Mouse (Mus musculus): ENCODE results near the gene Syt2. TPM values are rescaled to one million over a fixed set of nuclear protein-coding genes. Genes with fewer than 3 reads are reported as not detected.

Syt2 gene
- polyA plus RNA-seq, 1 experiment, result 0.14 TPM

DNA sequence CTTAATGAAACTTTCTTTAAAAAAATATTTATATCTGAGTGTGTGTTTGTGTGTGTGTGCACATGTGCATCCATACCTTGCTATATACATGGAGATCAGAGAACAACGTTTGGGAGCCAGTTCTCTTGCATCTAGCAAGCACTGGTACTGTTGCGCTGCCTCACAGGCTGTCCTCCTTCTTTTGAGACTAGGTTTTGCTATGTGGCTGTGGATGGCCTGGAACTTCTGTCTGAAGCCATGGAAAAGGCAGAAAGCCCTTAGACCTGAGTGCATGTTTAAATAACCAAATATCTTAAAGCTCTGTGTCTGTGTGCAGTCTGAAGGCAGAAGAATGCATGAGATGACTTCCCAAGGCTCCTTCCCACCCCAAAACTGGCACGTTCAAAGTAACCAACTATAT, 126.3 kb downstream of the Syt2 start:
- 75% methylated on average over 3 of the region's 3 CpGs for WGBS
- no peak overlapping the region for H3K4me3 ChIP-seq (replicated peaks; ENCODE audit: extremely low read depth, low read depth, low read length)
- peaks cover 26% of the 10 kb centered on the region for H3K4me1 ChIP-seq (ENCODE audit: control insufficient read depth, insufficient read depth, low read length)
- TF ChIP-seq CTCF (IDR thresholded peaks at IDR 0.05; ENCODE audit: insufficient read depth, low read length) (no peak), POLR2A (IDR thresholded peaks at IDR 0.05; ENCODE audit: borderline replicate concordance, extremely low read depth, low read depth, low read length) (no peak)
- DNase-seq, result no peak

DNA sequence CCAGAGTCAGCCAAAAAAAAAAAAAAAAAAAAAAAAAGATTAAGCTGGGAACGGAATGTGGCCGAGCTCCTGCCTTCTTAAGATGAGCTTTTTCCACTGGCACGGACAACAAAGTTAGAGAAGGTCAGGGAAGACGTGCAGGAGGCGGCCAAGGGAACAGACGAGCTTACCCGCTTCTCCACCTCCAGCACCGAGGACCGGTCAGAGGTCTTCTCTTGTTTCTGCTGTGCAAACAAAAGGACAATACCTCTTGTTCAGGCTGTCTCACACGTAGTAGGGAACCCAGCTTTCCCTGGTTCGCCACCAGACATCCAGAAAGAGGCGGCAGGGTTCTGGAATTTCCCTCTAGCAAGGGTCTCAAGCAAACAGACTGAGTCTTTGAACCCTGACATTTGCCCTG, 126.8 kb downstream of the Syt2 start:
- TF ChIP-seq CTCF (IDR thresholded peaks at IDR 0.05; ENCODE audit: insufficient read depth, low read length) (no peak), POLR2A (IDR thresholded peaks at IDR 0.05; ENCODE audit: borderline replicate concordance, extremely low read depth, low read depth, low read length) (no peak)
- no peak for DNase-seq
- no peak overlapping the region for H3K4me3 ChIP-seq (replicated peaks; ENCODE audit: extremely low read depth, low read depth, low read length)
- 58% methylated on average over 12 of the region's 12 CpGs for WGBS
- H3K4me1 ChIP-seq (ENCODE audit: control insufficient read depth, insufficient read depth, low read length), result peaks cover 26% of the 10 kb centered on the region

DNA sequence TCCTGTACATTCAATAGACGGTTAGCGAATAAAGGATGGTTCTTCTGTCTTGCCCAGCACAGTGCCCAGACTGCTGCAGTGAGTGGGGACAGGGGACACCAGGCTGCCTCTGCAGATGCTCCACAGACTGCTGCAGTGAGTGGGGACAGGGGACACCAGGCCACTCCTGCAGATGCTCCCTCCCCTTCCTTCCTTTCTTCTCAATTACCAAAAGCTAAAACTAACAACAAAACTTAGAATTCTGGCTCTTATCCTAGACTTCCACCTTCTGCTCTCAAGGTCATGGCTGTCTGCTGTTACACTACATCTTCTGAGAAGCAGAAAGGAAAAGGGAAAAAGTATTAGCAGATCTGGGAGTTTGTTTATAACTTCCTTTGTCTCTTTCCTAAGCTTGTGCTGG, 127.8 kb downstream of the Syt2 start:
- TF ChIP-seq POLR2A (IDR thresholded peaks at IDR 0.05; ENCODE audit: borderline replicate concordance, extremely low read depth, low read depth, low read length) (no peak), CTCF (IDR thresholded peaks at IDR 0.05; ENCODE audit: insufficient read depth, low read length) (no peak)
- Histone ChIP-seq H3K4me3 (replicated peaks; ENCODE audit: extremely low read depth, low read depth, low read length) (no peak overlapping the region), H3K4me1 (ENCODE audit: control insufficient read depth, insufficient read depth, low read length) (peaks cover 26% of the 10 kb centered on the region)
- 46% methylated on average over 2 of the region's 2 CpGs for WGBS
- no peak for DNase-seq

DNA sequence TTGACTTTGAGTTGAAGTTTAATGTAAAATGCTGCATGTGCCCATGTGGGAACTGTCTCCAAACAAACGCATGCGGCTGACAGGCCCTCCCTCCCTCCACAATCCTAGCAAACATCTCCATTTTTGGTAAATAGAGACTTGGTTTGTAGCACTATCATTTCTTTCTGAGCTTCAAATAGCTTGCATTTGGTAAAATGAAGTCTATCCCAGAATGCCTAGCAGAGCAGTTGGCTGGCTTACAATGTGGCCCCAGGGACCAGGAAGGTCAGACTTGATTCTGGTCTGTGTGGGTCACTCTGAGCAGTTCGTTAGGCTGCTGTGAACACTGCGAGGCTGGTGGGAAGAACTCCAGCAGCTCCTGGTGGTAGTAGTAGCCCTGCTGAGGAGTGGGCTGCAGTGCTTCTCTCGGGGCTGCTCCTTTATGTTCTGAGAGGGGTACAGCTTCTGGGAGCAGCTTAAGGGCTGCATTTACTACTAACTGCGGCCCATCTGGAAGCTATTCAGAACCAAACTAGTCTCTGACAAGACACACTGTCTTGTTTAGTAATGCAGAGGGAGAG, 128.3 kb downstream of the Syt2 start:
- H3K4me3 ChIP-seq (replicated peaks; ENCODE audit: extremely low read depth, low read depth, low read length), result no peak overlapping the region
- WGBS, result 53% methylated on average over 6 of the region's 6 CpGs
- H3K4me1 ChIP-seq (ENCODE audit: control insufficient read depth, insufficient read depth, low read length), result peaks cover 26% of the 10 kb centered on the region
- no peak for DNase-seq
- no peak for TF ChIP-seq POLR2A (IDR thresholded peaks at IDR 0.05; ENCODE audit: borderline replicate concordance, extremely low read depth, low read depth, low read length)
- no peak for TF ChIP-seq CTCF (IDR thresholded peaks at IDR 0.05; ENCODE audit: insufficient read depth, low read length)

DNA sequence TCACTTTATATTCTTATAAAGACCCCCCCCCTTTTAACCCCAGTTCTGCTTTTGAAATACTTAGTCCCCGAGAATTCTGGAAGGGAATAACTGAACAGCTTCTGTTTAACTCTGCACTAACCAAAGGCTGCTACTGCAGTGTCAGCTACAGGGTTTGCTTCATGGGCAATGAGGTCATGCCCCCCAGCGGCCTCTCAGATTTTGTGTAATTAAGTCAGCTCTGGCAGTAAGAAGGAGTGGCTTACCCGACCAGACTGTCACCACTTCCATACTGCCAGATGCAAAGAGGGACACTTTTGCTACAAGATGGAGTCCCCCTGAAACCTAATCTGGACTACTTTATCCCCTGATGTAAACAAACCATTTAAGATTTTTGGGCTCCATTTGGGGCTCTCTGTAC, 129.2 kb downstream of the Syt2 start:
- no peak overlapping the region for H3K4me3 ChIP-seq (replicated peaks; ENCODE audit: extremely low read depth, low read depth, low read length)

DNA sequence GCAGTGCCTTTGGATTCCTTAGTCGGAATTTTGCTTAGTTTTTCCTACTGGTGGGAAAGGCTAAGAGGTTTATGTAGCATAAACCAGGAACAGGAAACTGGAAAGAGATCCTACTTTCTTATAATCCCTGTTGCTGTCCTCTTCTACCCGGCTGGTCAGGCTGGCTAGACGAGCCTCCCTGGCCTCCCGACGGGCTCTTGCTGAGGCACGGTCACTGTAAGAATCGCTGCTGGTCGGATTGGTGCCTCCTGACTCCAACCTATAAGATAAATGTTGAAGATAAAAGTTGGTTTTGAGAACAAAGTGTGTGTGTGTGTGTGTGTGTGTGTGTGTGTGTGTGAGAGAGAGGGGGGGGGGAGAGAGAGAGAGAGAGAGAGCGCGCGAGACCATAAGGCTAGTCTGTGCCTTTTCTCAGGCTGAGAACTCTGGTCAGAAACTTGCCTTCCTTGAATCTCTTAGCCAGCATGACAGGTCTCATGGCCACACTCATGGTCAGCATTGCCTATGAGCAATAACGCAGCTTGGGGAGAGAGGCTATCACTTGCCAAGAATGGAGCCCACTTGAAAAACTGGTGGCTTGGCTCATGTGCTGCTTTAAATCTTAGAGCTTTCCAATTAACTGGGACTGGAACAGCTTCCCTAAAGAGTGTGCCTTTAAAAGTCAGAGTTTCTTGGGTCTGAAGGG, 130.9 kb downstream of the Syt2 start:
- 80% methylated on average over 12 of the region's 12 CpGs for WGBS
- DNase-seq, result no peak
- Histone ChIP-seq H3K4me3 (replicated peaks; ENCODE audit: extremely low read depth, low read depth, low read length) (no peak overlapping the region), H3K4me1 (ENCODE audit: control insufficient read depth, insufficient read depth, low read length) (peaks cover 16% of the 10 kb centered on the region)
- TF ChIP-seq POLR2A (IDR thresholded peaks at IDR 0.05; ENCODE audit: borderline replicate concordance, extremely low read depth, low read depth, low read length), result no peak

More for the DNA sequence above, 129.2 kb downstream of the Syt2 start:
- TF ChIP-seq CTCF (IDR thresholded peaks at IDR 0.05; ENCODE audit: insufficient read depth, low read length), result no peak
- TF ChIP-seq POLR2A (IDR thresholded peaks at IDR 0.05; ENCODE audit: borderline replicate concordance, extremely low read depth, low read depth, low read length), result no peak
- peaks cover 26% of the 10 kb centered on the region for H3K4me1 ChIP-seq (ENCODE audit: control insufficient read depth, insufficient read depth, low read length)
- DNase-seq, result no peak
- WGBS, result 61% methylated on average over 3 of the region's 3 CpGs

DNA sequence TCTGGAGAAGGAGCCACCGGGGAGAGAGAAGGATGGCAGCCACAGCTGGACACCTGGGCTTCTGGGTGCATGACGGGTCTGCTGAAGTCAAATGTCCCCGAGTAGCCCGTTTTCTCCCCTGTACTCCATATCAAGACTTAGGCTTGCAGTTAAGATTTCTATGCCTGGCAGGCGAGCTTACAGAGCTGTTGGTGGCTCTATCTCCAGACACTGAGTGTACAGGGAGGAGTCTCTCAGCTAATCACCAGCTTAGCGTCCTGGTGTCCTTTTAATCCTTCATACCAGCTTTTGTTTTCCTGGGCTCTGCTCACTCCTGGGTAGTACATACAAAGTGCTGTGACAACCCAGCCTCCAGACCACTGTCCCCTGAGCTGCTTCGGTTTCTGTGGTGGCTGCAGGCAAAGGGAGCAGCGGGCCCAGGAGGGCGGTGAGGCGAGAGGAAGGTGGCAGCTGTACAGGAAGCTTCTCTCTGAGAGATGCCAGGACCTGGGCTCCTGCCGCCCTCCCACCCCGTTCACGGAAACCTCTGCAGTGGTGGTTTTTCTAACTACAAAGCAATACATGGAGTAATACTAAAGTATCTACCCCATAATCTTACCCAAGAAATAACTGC, 131.6 kb downstream of the Syt2 start:
- peaks cover 16% of the 10 kb centered on the region for H3K4me1 ChIP-seq (ENCODE audit: control insufficient read depth, insufficient read depth, low read length)
- TF ChIP-seq CTCF (IDR thresholded peaks at IDR 0.05; ENCODE audit: insufficient read depth, low read length) (no peak), POLR2A (IDR thresholded peaks at IDR 0.05; ENCODE audit: borderline replicate concordance, extremely low read depth, low read depth, low read length) (no peak)
- no peak for DNase-seq
- no peak overlapping the region for H3K4me3 ChIP-seq (replicated peaks; ENCODE audit: extremely low read depth, low read depth, low read length)
- WGBS, result 66% methylated on average over 13 of the region's 13 CpGs

DNA sequence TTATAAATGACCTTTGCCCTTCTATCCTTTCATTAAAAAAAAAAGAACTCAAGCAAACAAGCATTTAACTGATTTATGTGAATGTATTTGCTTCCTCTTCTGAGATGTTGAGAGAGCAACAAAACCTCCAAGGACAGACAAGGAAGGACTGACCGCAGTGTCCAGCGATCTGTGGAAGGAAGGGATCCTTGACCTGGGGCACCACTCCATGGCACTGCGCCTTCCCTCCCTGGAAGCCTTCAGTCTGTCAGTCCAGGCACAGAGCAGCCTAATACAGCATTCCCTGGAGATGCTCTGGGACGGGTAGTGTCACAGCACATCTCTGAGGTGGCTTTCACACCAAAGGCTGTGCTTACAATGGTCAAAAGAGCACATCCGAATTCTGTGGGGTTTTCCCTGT, 136.3 kb downstream of the Syt2 start:
- Histone ChIP-seq H3K4me3 (replicated peaks; ENCODE audit: extremely low read depth, low read depth, low read length) (no peak overlapping the region), H3K4me1 (ENCODE audit: control insufficient read depth, insufficient read depth, low read length) (0 out of 2 replicates have a peak, but pooled peaks cover 2% of the 10 kb centered on the region)
- no peak for DNase-seq
- 86% methylated on average over 5 of the region's 5 CpGs for WGBS
- no peak for TF ChIP-seq CTCF (IDR thresholded peaks at IDR 0.05; ENCODE audit: insufficient read depth, low read length)

DNA sequence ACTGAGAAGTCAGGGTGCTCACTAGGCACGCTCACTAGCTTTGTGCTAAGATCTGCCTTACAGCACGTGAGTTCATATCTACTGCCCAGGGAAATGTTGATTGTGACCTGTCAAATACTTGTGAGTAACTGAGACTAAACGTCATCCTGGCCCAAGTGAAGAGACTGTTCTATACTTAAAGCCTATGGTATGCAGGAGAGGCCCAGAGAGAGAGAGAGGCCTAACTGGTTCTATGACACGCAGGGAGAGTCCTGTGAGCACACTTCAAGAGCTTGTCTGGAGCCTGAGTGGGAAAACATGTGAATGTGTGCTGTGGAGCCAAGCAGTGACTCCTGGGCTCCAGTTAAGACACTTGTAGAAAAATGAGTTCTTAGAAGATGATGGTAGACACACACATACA, 137.5 kb downstream of the Syt2 start:
- 0 out of 2 replicates have a peak, but pooled peaks cover 2% of the 10 kb centered on the region for H3K4me1 ChIP-seq (ENCODE audit: control insufficient read depth, insufficient read depth, low read length)
- TF ChIP-seq CTCF (IDR thresholded peaks at IDR 0.05; ENCODE audit: insufficient read depth, low read length), result no peak
- TF ChIP-seq POLR2A (IDR thresholded peaks at IDR 0.05; ENCODE audit: borderline replicate concordance, extremely low read depth, low read depth, low read length), result no peak
- DNase-seq, result no peak
- WGBS, result 64% methylated on average over 4 of the region's 4 CpGs
- no peak overlapping the region for H3K4me3 ChIP-seq (replicated peaks; ENCODE audit: extremely low read depth, low read depth, low read length)

DNA sequence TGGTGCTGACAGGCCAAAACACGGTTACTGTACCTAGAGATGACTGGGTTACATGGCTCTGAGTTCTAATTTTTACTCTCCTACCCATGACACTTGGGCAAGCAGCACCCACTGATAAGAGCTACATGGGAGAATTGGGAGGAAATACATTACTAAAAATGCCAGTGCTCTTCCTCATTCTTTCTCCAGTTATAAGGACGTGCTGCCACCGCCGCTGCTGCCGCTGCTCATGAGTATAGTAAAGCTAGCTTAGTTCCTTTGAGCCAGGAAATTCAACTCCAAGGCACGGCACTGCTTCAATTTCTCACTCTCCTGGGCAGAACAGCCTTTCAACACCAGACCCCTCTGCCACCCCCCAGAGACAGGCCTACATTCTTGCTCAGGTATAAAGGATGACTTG, 138.0 kb downstream of the Syt2 start:
- Histone ChIP-seq H3K4me1 (ENCODE audit: control insufficient read depth, insufficient read depth, low read length) (0 out of 2 replicates have a peak, but pooled peaks cover 2% of the 10 kb centered on the region), H3K4me3 (replicated peaks; ENCODE audit: extremely low read depth, low read depth, low read length) (no peak overlapping the region)
- 43% methylated on average over 6 of the region's 6 CpGs for WGBS
- TF ChIP-seq POLR2A (IDR thresholded peaks at IDR 0.05; ENCODE audit: borderline replicate concordance, extremely low read depth, low read depth, low read length) (no peak), CTCF (IDR thresholded peaks at IDR 0.05; ENCODE audit: insufficient read depth, low read length) (no peak)
- no peak for DNase-seq
